ENCODE assay signal across 10 mouse cellular contexts in genomic region chr6:24408573-24409427, GRCm38 (mm10).
DNase-seq lines count a peak whose midpoint lies in the region.
"Had no signal": no experiment of that assay in that cellular context is flagged by ENCODE, and none has a peak within 500 bp of the region (broad histone marks: within the 10 kb centered on the region; RNA-seq: fewer than 3 reads in every experiment).

No protein-coding gene starts in this region.

- DNase-seq in cerebellum, postnatal 10 days, result peak; percentile 43 to 59
- DNase-seq in cerebellum, postnatal 36 days, result no peak
- peak; percentile 2 for DNase-seq in urinary bladder, postnatal 14 days (ENCODE audit: low spot score)
- no peak for DNase-seq in urinary bladder, postnatal 36 days (ENCODE audit: low spot score in 2 of 2)
- DNase-seq in left cerebral cortex, adult 9 months (ENCODE audit: low spot score in 2 of 2), result peak; percentile 40 to 51
- DNase-seq in telencephalon, adult 2 months (ENCODE audit: low read depth, low spot score), result peak; percentile 81
- DNase-seq in urinary bladder, postnatal 4 days (ENCODE audit: low spot score in 2 of 2), result no peak
- DNase-seq in yolk sac, embryonic 10.5 days (ENCODE audit: low spot score), result no peak
- DNase-seq: cerebellum, adult 2 months; gastrocnemius, postnatal 25 days had no signal

Comparison
In these comparisons a context has a peak if more than half of its experiments do, and no peak if none do; other contexts are left out.
1. DNase-seq: peak in cerebellum, postnatal 10 days (2 of 2), urinary bladder, postnatal 14 days (single experiment), left cerebral cortex, adult 9 months (2 of 2) and telencephalon, adult 2 months (single experiment); none in cerebellum, postnatal 36 days (0 of 2), urinary bladder, postnatal 36 days (0 of 2), urinary bladder, postnatal 4 days (0 of 2) and yolk sac, embryonic 10.5 days (single experiment).